Mouse (Mus musculus) liver, adult 2 months (tissue): ENCODE measurements at regions not wholly inside any gene's neighbourhood (a gene's known extent, or its start where the extent isn't known, plus 50 kb on each side); places are given as distances from the start of the nearest gene placed in this dataset.

Source experiments
- CTCF ChIP-seq: fragments of 200-500 bp; IDR thresholded peaks from 2 replicates; pipeline ENCODE4 v1.5.1; 2011; ENCODE audit warnings: low read depth, low read length, control low read depth
- POLR2A ChIP-seq: fragments of 200-500 bp; IDR thresholded peaks from 2 replicates; pipeline ENCODE4 v1.6.1; 2011; ENCODE audit warnings: low read length, control low read depth; ENCODE audit not compliant: insufficient read depth; ENCODE audit errors: extremely low read depth

DNA sequence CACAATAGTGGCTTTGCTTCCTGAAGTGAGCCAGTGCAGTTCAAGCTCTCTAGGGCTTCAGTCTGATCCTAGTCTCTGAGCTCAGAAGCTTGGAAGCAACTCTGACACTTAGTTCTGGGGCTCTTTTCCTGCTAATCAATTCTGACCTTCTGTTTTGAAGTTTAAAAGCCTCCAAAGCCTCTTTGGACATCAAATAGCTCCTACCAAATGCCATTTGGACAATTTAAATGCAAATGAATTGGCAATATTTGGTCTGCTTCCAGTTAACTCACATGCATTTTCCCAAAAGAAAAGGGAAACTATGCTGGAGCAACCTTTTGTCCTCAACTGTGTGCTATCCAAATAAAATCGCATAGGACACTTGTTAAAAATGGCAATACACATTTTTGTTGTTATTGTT is 968.7 kb downstream of the Tlr4 start:
- TF ChIP-seq POLR2A, result no peak
- no peak for TF ChIP-seq CTCF
